Mouse (Mus musculus) thymus, postnatal 4 days (tissue): ENCODE data around the gene Spp2.

Experiments
- DNase-seq: peaks from one replicate; pipeline ENCODE4 v3.0.0; 2021

Gene Spp2

DNA sequence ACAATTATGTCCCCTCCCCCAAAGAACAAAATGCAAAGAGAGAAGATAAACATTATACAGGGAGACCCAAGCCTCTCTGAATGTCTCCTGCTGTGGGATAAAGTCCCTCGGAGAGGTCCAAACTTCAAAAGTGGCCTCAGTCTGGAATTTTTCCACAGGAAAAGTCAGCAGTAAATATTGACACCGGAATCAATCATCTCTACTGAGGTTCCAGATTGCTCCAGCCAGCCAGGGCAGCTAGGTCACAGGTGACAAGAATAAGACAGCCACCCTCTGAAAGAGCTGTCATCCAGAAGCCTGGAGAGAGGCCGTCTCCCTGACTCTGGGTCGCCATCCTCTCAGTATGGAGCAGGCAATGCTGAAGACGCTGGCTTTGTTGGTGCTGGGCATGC lies at the start of gene Spp2:
Gene Spp2 (plus strand): TSS at position 155 of the 392 bp plus-strand sequence.
- no peak for DNase-seq

DNA sequence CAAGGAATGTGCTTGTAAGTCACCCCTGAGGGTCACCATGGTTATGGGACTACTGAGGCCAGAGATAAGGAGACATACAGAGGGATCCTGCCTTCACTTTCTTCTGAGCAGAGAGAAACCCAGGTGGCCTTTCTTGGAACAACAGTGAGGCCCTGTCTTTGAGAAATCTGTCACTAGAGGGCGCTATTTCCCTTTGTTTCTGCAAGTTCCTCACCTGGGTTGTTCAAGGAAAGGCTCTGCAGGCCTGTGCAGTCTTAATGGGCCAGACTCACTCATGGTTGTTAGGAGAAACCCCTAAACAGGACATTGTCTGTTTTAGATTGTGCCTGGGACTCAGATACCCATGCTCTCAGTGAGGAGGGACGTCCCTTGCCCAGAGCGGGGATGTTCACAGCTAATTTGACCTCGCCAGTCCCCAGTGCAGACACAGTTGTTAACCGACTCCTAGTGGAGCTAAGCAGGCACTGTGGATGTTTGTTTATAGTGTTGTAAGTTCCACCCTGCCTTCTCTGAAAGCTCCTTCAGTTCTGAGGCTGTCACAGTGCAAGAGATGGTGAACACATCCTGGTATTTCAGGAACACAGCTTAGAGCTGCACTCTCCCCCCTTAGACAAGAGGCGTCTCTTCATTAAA lies 49.2 kb upstream of the Spp2 start:
- peak; percentile 60 for DNase-seq

DNA sequence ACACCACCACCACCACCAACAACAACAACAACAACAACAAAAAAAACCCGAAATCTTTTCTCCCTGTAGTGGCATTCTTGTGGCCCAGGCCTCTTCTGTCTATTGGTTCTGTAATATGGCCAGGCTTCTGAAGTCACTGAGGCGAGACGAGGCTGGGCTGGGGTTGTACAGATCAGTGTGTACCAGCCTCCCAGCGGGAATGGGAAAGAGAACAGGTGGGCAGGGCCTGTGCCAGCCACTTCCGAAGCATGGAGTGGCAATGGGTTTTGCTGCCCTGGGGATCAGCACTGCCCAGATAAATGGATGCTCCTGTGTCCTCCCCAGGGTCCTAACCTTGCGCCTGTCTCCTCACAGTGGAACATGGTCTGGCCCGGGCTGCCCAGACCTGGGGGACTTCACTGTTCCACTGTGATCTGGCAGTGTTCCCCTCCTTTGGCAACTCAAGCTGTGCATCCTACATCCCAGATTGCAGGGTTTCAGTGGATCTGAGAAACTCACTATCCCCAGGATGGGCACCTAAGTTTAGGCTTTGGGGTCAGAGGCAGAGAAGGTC lies 48.6 kb upstream of the Spp2 start:
- no peak for DNase-seq

DNA sequence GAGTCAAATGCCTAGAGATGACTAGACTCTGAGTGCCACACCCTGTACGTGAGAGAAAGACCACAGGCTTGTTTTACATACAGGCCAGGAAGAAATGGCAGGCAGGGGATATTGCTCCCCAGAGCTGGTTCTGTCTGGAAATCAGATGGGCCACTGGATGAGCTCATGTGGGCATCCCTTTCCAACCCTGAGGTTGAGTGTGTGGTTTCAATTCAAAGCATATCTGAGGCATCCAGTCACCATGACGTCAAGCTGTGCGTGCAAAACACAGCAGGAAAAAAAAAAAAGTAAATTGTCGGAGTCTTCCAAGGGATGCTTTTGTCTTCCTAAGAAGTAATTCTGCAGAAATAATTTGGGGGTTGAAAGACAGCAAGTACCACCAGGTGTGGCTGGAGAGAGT lies 45.7 kb upstream of the Spp2 start:
- DNase-seq: no peak

DNA sequence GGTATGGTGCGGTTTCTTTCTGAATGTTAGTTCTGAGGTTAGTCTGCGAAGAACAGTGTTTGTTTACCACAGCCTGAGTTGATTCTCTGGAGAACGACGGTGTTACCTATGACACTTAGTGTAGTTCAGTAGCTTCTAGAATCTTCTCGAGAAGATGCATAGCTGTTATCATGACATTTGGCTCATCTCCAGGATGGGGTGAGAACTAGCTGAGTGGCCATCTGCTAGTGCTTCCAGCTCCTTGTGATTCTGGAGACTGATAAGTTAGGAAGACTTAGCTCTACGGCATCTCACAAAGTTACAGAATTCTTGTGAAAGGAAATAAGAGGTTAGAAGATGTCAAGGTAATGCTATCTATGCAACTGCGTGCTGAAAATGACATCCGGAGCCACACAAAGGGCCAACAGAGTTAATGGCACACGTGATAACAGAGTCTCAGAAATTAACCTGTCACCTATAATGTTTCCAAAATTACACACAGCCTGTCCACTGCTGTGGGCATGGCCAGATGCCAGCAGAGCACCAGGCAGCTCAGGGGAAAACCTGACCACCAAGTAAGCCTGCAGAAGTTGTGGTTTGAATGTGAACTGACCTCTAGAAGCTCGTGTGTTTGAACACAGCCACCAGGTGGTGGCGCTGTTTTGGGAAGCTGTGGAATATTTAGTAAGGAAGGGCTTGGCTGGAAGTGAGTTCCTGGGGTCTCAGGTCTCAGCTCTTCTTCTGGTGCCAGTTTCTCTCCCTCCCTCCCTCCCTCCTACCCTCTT lies 39.7 kb upstream of the Spp2 start:
- no peak for DNase-seq

DNA sequence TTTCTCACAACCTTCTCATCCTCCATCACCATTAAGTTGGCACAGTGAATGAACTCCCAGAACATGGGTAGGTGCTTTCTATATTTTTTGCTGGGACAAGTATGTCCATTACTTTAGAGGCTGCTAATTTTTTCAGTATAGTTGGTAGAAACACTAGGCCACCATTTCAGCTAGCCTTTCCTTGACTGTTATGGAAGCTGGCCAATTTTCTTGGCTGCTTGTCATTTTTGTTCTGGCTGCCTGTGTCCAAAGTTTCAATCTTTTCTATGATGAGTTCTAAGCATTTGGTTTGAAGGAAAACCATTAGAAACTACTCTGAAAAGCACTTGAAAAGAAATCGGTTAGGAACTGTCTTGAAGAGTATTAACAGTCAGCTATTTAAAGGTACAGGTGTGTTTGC lies 28.3 kb upstream of the Spp2 start:
- DNase-seq: no peak

DNA sequence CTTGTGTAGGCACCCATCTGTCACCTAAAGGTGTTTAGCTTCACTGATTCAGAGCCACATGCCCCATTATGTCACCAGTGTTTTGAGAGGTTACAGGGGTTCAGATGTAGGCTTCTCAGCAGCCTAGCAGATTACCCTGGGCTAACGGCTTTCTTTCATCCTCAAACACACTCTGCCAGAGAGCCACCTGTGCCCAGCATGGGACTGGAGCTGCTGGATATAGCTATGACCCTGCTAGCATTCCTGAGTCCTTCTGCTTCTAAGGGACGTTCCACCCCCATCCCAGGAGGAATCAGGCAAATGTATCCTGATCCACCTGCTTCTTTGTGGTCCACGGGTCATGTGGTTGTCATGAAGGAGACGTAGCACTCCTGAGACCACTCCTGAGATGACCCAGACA lies 15.1 kb upstream of the Spp2 start:
- DNase-seq: no peak

DNA sequence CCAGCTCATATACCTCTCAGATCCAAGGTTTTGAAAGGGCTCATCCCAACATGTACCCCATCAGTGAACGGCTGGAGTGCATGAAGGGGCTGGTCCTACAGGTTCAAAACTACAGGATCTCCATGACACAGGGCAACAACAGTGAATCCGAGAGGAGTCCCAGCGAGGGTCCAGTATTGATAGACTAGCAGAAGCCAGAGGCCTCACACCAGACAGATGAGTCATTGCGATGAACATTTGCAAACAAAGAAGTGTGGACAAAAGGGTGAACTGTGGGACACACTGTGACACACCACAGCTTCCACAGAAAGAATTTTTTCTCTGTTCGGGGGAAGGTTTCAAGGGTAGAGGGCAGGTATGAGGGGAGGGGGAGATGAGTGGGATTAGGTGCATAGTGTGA lies 13.4 kb upstream of the Spp2 start:
- no peak for DNase-seq

DNA sequence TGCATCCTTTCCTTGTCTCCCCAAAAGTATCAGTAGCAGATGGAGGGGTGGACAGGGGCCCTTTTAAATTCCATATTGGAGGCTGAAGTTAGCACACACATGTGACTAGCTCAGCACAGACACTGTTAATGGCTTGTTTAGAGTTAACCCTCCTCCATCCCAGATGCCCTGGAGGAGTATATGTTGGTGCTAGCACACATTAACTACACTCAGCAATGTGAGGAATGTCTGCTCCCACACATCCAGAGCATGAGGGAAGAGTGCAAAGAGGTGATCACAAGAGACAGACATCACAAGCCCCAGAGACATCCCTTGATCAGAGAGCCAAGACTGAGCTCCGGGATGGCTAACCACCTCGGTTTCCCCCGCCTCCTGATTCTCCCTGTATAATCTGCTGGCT lies 3.4 kb upstream of the Spp2 start:
- DNase-seq: no peak

DNA sequence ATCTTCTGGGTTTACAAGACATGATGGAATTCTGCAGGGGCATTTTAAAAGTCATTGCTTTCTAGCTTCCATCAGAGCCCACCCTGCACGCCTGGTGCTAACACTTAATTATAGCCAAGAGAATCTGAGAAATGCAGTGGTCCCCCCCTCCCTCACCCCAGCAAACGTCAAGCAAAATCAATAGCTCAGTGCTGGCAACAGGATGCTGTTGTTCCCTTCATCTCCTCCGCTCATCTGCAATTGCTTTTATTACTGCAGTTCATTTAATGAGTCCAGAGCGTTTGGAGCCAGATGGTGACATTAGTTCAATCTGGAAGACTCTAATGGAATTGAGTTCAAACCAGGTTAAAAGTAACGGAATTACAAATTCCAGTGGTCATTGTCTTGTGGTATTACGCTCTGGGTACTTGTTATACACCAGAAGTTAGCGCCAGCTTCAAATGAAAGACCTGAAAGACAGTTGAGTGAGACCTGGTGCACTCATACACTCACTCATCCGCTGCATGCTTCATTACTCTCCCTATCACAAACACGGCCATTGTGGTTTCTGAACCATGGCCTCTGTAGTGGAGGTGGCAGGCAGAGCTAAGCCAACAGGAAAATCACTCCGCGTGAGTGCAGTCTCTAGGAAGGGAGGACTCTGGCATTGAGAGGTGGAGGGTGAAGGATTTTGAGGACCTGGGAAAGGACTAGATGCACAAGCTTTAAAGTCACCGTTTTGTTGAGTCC lies 519 bp upstream of the Spp2 start:
- no peak for DNase-seq

DNA sequence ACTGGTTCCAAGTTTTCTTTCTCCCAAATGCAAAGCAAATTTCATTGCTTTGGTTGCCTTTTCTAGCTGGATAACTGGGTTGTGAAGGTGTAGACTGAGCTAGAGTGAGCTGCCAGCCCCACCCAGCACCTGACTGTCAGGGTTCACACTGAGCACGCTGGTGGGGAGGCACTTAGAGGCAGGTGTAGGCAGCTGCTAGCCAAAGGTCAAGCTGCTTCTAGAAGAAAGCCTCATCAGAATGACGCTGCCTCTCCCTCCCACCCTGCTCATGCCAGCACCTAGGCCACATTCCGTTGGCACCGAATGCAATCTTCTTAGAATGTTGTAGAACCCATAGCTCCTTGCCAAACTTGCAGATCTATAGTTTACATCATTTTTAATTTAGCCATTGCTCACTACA lies 1.6 kb downstream of the Spp2 start:
- DNase-seq: no peak

DNA sequence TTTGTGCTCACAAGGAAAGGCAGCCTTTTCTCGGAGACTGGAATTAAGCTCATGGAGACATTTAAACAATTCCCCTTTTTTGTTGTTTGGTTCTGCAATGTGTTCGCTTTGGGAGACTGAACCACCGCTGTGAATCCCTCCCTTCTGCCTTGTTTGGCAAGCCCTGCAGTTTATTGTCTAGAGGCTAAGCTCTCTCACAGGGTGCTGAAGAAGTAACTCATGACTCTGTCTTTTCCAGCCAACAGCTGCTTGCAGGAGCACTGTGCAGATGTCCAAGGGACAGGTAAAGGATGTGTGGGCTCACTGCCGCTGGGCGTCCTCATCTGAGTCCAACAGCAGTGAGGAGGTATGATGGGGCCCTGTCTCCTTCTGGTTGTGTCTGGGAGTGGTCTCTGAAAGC lies 5.3 kb downstream of the Spp2 start:
- no peak for DNase-seq

DNA sequence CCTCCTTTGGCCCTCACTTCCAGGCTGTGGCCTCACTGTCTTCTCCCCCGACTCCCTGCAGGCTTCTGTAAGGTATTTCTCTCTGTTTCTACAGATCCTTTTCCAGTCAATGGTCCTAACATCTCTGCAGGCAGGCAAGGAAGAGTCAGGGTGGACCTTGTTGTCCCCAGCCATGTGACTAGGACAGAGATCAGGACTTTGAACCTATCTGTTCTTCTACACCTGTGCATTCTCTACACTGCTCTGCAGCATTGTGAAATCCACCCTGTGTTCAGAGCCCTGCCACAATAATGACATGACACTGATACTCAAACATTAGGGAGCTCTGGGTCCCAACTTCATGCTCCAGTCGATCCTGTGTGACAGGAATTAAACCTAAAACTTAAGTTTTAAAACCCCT lies 12.2 kb downstream of the Spp2 start:
- no peak for DNase-seq

DNA sequence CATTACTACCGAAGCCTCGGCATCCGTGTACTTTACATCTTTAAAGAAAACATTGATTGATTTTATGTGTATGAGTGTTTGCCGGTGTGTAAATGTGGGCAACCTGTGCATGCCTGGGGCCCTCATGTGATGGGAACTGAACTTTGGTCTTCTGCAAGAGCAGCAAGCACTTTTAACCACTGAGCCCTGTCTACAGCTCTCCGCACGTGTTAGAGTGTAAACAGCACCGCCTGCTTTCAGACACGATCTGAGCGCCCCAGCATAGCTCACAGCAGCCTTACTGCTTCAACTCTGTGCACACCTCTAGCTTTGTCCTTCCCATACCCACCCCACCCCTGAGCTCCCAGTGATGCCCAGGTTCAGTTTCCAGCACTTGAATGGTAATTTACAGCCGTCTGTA lies 15.3 kb downstream of the Spp2 start:
- no peak for DNase-seq

DNA sequence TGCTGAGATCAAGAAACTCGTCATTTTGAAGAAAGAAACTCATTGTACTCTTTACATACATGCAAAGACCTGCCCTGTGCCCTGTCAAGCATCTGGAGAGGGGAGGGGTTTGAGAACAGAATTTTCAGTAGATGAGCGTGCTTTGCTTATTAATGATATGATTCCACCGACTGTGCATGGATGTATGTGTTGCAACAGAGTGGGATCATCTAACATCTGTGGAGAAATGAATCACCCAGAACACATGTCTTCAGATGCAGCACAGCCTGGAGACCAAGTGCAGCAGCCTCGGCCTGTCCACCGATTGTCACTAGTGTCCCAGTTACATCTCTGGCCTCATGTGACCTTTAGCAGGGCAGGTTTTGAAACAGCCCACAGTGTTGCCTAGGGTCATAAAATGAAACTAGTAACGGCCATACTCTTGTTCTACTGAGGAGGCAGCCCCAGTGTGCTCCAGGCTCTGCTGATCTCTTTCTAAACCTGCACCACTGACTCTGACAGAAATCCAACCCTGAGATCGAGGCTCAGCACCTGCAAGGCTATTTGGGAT lies 16.2 kb downstream of the Spp2 start:
- DNase-seq: no peak

DNA sequence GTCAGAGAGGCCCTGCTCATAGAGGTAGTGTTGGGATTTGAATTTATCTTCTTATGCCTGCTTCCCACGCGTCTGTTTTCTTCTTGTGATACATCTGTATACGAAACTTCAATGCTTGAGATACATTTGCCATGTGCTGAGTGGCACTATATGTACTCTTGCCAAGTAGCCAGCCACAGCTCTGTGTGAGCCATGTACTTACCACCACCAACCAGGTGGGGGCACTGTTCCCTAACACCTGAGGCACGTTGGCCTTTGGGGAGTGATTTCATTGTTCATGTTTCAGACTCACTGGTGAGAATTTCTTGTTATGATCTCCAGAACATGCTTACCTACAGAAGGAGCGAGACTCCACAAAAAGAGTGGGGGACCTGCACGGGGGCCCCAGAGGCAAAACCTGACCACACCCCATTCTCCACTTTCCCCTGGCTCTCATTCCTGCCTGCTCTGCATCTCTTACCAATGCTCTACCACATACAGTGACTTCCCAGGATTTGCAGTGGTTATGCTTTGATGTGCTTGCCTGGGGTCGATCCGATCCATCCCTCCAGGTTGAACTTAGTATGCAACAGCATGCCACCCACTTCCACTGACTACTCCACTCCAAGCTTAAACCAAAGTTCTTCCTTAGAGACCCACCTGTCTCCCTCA lies 18.0 kb downstream of the Spp2 start:
- peak; percentile 89 for DNase-seq

DNA sequence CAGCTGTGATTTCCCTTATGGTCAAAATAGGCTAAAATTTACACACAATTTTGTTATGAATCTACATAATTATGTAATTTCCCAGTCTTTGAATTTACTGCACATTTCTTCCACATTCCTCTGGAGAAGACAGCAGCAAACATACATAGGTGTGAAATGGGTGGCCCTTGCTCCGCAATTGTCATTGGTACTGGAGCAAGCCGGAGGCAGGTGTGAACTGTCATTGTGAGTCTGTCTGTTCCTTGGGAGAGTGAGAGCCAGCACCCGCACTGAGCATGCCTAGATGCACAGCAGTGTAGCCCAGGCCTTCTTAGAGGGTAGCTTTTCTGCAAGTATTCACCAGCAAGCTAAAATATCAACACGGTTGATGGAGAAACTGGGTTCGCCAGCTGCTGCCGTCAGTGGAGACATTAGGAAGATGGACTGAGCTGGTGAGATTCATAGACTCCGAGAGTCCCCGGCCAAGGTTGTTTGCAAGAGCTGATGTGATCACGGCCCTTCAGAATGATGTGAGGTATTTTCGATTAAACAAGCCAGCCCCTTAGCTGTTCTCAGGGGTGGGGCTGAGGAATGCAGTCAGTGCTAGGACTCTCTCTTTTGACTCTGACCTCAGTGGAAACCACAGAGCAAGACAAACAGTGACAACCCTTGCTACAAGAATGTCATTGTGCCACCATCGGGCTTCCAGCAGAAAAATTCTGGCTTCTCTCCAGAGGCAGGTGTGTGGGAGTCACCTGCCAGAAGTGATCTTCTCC lies 21.4 kb downstream of the Spp2 start:
- no peak for DNase-seq

DNA sequence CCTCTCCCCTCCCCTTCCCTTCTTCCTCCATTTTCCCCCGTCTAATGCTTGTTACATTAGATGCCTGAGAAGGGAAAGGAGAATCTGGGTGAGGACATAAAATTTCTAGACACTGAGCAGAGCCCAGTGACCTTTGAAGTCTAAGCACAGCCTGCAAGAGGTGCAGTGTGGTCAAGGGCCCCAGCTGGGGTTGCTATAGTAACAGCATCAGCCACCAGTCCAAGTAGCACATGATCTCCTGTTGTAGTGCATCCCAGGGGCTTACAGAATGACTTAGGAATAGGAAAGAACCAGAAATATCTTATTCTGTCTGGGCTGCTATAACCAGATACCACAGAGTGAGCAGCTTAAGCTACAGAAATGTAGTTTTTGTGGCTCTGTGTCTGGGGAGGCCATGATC lies 22.7 kb downstream of the Spp2 start:
- no peak for DNase-seq

DNA sequence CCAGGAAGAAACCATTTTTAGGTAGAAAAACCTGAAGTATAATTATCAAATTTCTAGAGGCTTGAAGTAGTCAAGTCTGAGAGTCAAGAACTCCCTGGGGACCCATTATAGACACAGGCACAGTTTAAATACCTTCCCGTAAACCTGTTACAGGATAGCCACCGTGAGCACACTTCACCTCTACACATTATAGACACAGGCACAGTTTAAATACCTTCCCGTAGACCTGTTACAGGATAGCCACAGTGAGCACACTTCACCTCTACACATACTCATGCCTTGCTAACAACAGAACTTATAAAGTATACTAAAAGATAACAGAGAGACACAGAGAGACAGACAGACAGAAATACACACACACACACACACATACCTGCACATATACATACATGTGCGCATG lies 24.5 kb downstream of the Spp2 start:
- no peak for DNase-seq

DNA sequence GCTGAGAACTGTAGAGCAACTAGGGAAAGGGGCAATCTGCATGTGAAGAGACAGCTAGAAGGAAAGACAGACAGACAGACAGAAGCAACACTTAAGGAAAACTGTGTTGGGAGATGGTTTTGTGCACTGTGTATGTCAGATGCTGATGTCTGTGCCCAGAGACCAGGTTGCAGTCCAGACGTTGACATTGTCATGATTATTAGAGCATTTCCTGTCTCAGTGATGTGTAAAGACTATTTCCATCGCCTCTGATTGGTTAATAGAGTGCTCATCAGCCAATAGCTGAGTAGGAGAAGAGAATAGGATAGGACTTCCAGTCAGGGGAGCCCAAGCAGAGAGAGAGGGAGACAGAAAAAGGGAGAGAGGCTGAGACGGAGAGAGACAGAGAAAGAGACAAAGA lies 25.8 kb downstream of the Spp2 start:
- DNase-seq: no peak

DNA sequence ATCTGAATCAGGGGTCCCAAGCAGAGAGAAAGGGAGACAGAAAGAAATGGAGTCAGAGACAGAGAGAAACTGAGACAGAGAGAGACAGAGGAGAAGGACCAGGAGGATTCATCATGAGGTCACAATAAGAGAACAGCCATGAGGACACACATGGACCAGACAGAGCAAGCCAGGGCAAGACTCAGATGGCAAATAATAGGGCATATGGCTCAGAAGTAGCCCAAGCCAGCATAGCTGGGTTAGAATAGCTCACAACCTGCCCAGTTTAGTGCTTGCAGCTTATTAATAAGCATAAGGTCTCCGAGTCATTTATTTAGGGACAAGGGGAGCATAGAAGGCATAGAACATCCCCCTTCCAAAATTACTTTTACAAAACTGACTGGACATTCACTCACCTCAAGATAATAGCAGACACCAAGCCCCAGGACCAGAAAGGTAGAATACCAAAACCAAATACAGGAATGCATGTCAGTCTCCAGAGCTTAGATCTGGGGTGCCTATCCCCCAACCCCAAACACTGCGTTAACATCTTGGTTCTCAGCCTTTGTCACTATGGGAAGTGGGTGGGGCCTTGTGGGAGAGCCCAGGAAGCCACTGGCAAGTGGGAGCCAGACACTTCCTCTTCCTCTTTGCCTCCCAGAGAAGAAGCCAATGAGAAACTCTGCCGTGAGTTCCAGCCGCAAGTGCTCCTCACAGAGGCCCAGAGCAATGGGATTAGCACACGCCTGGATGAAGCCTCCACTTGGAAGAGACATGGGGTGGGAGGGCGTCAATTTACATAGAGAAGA lies 26.5 kb downstream of the Spp2 start:
- no peak for DNase-seq

DNA sequence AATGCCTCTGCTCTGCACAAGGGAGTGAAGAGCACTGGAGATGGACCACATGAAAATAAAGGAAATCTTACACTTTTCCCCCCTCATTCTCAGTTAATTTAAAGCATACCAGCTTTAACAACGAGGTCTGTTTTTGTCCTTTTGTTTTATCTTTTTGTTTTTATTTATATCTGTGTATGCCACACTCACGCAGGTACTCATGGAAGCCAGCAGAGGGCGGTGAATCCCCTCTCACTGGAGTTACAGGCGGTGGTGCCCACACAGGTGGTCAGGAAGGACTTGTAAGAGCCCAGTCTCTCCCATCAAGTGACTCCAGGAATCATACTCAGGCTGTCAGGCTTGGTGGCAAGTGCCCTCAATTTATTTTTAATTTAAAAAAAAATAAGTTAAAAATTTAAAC lies 27.3 kb downstream of the Spp2 start:
- DNase-seq: peak; percentile 32
